Mouse (Mus musculus) spleen, postnatal 36 days (tissue): ENCODE data around the gene Tmem242.
A peak's percentile ranks its signal among the peaks of the same experiment; 100 is the strongest.
"Not testable (repeated sequence)": the region's sequence is repeated elsewhere in the genome, so short reads cannot be mapped to it uniquely, and the experiment has no call there.

Source experiments
- DNase-seq, 2 experiments: peaks; one replicate each; pipeline ENCODE4 v3.0.0; 2022; ENCODE audit warnings: low spot score in 2 of 2, mixed read lengths in 1 of 2

The Tmem242 gene

GRCm38 (mm10) chr17:5440159-5440971 lies at the start of gene Tmem242:
TSS of gene Tmem242 (minus strand) at chr17:5440259.
- DNase-seq, result peak; percentile 73 to 83

GRCm38 (mm10) chr17:5488156-5488555 lies 48.1 kb upstream of the Tmem242 start:
- DNase-seq, result no peak

GRCm38 (mm10) chr17:5484663-5485062 lies 44.6 kb upstream of the Tmem242 start:
- DNase-seq, result peak; percentile 23 to 46

GRCm38 (mm10) chr17:5483456-5483855 lies 43.4 kb upstream of the Tmem242 start:
- peak in 1 of 2 experiments; percentile 25 for DNase-seq

- no peak for DNase-seq
Measured at GRCm38 (mm10) chr17:5475960-5476725, 36.1 kb upstream of the Tmem242 start.

- no peak for DNase-seq
Measured at GRCm38 (mm10) chr17:5472268-5472667, 32.2 kb upstream of the Tmem242 start.

GRCm38 (mm10) chr17:5467177-5467576 lies 27.1 kb upstream of the Tmem242 start:
- DNase-seq, result no peak

GRCm38 (mm10) chr17:5466736-5467135 lies 26.7 kb upstream of the Tmem242 start:
- no peak for DNase-seq

GRCm38 (mm10) chr17:5463912-5464311 lies 23.9 kb upstream of the Tmem242 start:
- no peak for DNase-seq

GRCm38 (mm10) chr17:5453657-5454056 lies 13.6 kb upstream of the Tmem242 start:
- no peak for DNase-seq

GRCm38 (mm10) chr17:5443751-5444150 lies 3.7 kb upstream of the Tmem242 start:
- no peak for DNase-seq

GRCm38 (mm10) chr17:5443260-5443659 lies 3.2 kb upstream of the Tmem242 start:
- DNase-seq, result no peak

GRCm38 (mm10) chr17:5442403-5442802 lies 2.3 kb upstream of the Tmem242 start:
- not testable (repeated sequence) for DNase-seq

- DNase-seq, result no peak
Measured at GRCm38 (mm10) chr17:5439831-5440158, 264 bp downstream of the Tmem242 start.

GRCm38 (mm10) chr17:5429772-5430133 lies 10.3 kb downstream of the Tmem242 start:
- no peak for DNase-seq

- DNase-seq, result peak; percentile 84 to 91
Measured at GRCm38 (mm10) chr17:5429090-5429771, 10.8 kb downstream of the Tmem242 start.

GRCm38 (mm10) chr17:5425204-5425603 lies 14.9 kb downstream of the Tmem242 start:
- DNase-seq, result no peak

- DNase-seq, result no peak
Measured at GRCm38 (mm10) chr17:5424156-5424555, 15.9 kb downstream of the Tmem242 start.

- no peak for DNase-seq
Measured at GRCm38 (mm10) chr17:5421835-5422234, 18.2 kb downstream of the Tmem242 start.

GRCm38 (mm10) chr17:5419771-5420518 lies 20.1 kb downstream of the Tmem242 start:
- DNase-seq, result no peak

- DNase-seq, result no peak
Measured at GRCm38 (mm10) chr17:5419056-5419455, 21.0 kb downstream of the Tmem242 start.

GRCm38 (mm10) chr17:5418545-5418944 lies 21.5 kb downstream of the Tmem242 start, which contains the start of gene Ldhal6b:
TSS of gene Ldhal6b (minus strand) at chr17:5418767.
- DNase-seq, result no peak
